Mouse (Mus musculus): ENCODE measurements around the gene Cntnap2. TPM values are rescaled to one million over a fixed set of nuclear protein-coding genes. Genes with fewer than 3 reads are reported as not detected.
"Not testable (repeated sequence)": the region's sequence is repeated elsewhere in the genome, so short reads cannot be mapped to it uniquely, and the experiment has no call there.

Cntnap2 gene
- total RNA-seq, 2 experiments from 2014 or later: 7.0 to 7.6 TPM

DNA sequence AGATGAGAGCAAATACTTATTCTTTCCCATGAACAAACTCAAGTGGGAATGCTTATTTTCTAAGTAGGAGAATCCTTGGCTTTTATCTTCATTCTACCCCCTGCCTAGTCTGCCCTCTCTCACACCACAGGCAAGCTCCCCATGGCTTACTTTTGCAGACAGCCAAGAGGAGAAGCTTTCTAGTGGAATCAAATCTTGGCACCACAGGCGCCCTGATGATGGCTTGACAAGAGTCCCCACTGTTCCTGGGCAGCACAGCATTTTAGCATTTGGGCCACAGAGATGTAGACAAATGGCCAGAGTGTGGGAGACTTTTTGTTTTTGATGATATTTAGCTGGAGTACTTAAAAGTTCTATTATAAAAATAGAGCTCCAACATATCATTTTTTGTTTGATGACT lies 1204.0 kb downstream of the Cntnap2 start:
- no peak for DNase-seq

DNA sequence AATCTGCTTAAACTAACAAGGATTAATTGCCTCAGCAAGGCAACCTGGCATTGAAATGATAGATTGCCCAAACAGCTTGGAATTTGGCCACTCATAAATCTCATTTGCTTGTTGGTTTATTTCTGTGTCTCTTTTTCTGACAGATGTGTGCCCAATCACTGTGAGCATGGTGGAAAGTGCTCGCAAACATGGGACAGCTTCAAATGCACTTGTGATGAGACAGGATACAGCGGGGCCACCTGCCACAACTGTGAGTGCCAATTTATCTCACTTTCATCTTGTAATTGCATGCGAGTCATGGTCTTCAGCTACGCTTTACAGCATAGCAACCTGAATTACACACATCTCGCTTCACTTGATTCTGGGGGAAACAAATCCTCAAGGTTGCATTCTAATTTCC lies 1287.8 kb downstream of the Cntnap2 start:
- no peak for DNase-seq

DNA sequence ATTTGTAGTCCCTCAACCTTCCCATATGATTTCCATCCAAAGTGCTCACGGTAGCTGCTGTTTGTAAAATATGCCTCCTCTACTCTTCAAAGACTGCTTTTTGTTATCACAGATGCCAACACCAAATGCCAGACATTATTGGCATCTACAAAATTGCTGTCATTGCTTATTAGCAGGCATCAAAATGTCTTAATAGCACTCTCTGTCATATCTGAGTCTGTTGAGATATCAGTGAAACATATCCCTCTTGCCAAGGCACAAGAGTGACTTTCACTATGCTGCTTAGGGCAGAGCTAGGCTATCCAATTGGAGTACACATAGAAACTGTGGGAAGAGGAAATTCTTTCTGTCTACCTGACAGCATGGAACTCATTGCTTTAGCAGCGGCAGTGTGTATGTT lies 1301.9 kb downstream of the Cntnap2 start:
- DNase-seq: no peak

DNA sequence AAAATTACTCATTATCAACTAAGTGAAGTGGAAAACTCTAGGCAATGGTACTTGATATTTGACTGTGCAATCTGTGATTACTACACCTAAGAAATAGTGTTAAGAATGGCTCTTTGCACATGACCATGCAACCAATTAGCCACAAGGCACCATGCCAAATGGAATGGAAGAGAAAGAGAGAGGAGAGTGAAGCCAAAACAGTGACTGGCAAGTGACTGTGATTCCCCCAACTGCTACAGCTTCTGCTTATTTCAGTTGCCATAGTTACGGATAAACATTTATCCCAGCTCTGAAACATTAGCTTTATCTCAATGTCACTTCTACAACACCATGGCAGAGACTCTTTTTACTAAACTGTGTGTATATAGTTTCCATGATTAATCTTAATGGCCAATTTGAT lies 1303.0 kb downstream of the Cntnap2 start:
- no peak for DNase-seq

DNA sequence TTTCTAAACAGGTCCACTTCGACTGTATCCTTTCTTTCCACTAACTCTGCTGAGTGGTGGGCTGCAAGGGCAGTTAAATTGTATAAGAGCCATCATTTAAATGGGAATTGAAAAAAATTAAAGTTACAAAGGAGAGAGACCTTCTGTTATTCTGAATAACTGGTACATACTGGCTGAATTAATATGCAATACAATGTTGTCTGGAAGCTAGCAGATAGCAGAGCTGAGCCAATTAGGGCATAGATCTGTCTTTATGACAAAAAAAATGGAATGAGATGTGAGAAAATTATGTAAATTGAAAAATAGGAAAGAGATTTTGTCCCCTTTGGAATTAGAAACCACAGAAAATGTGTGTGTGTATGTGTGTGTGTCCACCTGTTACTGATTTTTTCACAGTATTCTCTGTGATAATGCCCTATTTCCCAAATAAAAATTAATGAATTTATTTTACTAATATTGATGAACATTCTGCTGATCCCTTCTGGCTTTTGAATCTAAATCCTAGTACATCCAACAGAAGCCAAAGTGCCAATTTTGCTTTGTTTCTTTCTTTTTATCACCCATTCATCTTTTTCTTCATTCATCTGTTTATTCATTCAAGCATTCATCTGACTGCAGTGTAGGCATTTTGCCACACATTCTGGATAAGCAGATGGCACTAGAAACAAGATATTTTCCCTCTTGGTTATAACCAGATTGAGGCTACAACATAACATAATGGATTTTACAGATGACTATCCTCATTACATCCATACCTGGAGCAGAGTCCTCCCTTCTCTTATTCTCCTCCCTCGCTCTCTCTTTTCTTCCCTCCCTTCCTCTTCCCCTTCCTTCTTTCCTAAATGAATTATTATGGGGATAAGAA lies 1339.8 kb downstream of the Cntnap2 start:
- no peak for DNase-seq

DNA sequence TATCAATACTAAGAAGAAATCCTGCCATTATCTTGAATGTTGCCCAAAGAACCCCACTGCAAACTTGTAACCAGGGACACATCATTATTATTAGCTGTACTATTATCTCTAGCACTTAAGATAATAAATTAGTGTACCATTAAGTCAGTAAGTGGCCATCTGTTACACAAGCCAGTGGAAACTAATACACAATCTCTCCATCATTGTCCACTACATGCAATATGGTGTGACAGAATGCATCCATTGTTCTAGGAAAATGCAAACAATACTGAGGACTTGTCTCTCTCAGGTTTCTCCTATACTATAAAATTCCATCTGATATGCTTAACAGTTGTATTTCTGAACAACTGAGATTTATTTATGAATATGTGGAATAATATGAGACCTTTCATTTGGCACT lies 1355.0 kb downstream of the Cntnap2 start:
- no peak for DNase-seq

DNA sequence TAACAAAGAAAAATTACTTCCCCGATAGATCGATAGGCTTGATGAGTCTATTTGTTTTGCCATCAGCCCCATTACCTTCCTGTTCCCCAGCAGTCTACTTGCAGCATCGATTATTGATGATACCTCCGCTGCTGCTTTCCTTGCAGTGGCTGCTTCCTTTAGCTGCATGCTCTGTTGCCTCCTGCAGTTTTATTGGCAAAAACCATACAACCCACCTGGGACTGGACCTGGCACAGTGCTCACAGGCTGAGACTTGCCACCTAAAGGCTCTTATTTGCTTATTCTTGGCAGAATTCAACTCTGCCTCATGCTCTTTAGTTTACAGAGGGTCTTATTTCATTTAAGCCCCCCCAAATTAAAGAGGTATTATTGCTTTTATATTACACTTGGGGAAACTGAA lies 1355.4 kb downstream of the Cntnap2 start:
- no peak for DNase-seq

DNA sequence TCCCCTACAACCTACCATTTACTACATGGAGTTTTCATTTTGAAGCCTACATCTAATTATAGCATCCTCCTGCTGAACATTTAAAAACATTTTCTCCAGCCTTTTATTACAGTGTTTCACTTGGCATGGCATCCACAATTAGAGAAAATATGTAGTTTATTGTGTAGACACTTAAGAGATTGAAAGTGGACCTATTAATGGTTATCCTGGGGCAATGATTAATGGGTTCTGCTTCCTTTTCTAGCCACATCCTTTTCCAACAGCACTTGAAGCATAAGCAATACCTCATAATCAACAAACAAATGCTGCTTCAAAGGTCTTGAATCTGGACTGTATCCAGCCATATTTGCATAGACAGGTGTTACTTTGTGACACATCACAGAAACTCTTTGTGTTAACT lies 1360.7 kb downstream of the Cntnap2 start:
- no peak for DNase-seq

DNA sequence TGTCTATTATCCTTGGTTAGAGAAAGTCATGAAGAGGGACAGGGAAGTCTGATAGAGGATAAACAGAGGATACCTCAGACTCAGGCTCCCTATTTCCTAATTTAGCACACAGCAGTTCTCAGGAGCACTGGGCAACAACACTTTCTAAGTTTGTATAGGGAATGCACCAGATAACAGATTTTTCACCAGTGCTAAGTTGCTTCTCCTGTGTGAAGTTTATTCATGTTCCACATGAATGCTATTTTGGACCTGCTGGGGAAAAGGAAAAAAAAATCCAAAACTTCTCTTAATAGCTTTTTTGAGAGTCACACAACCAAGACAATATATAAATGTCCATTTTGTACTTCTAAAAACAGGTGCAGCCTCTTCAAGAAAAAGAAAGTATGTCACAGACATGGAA lies 1361.2 kb downstream of the Cntnap2 start:
- DNase-seq: no peak

DNA sequence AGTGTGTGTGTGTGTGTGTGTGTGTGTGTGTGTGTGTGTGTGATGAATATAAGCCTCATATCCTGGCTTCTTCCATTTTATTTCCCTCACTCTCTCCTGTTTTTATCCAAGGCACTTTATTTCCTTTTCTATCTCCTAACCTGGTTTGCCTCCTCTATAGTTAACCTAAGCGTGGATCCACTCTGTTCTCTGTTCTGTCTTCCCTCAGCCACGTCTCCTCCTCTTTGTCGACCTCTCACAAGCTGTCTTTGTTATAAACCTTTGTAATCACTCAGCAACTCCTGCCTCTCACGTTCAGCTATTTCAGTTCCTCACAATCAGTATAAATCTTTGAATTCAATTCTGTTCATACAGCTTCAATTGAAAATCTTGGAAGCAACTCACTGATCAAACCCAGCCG lies 1369.1 kb downstream of the Cntnap2 start:
- no peak for DNase-seq

DNA sequence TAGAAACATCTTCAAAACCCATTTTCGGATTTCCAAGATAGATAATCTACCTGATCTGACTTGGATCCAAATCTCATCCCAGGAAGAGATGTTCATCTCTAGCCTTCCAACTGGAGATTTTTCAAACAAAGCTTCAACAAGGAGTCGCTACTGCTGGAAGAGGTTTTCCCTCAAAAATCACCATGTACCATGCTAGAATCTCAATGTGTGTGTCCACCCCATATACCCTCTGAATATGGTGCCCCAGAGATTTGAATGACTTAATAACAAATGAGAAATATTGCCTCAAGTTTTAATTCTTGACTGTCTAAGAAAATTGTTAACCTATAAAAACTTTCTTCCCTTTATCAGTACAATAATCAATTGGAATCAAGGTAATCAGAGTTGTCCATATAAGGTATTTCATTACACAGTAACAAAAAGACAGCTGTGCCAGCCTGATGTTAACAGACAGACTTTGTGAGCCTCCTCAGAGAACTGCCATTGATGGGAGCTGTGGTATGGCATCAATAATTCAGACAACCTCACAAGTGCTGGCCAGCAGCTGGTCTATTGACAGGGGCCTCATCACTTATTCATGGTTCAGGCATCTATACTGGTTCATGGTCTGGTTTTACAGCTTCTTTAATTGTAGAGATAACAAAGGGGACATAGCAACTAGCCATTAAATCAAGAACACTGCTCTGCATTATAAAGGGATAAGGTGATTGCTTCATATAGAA lies 1391.9 kb downstream of the Cntnap2 start:
- no peak for DNase-seq

DNA sequence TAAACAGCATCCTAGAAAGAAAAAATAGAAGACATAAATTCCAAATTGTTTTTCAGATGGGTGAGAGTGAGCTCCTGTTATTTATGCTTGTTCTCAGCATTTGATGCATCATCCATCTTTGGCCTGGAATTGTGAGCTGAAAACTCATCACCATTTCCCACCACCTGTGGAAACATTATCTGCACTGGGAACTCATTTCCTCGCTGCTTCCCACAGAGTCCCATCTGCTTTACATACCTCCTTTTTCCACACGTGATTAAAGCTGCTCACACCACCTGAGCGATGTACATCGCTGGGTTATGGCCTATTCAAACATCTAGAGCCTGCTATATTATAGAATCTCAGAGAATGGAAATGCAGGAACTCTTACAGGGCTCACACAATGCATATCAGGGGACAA lies 1413.5 kb downstream of the Cntnap2 start:
- no peak for DNase-seq

DNA sequence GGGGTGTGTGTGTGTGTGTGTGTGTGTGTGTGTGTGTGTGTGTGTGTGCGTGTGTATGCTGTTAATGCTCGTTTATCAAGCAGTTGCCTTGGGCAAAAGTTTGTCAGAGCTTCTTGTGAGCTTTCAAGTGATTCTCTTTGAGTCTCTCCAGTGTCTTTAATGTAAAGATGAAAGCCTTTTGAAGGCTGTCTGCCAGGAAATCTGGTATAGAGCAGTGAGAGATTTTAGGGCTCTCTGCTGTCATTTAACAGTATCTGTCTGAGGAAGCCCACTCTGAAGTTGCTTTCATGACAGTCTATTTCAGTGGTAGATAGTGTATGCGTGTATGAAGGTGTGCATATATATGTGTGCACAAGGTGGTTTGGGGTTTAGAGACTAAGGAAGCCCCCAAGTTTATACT lies 1425.2 kb downstream of the Cntnap2 start:
- DNase-seq: no peak

DNA sequence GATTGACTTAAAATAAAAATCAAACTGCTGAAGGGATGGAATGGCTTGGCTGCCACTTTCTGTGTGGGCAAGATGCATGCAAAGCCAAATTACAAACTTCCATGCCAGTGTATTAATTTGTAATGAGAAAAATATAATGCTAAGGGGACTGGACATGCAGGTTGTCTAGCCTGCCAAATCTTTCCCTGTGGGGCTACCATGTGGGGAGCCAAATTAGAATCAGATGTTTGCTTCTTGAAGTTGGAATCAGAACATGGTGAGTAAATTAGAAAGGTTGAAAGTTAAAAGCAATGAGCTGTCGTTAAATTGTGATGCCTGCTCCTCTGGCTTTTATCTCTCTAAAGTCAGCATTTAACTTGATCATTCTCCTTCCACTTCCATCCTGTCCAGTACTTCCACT lies 1443.6 kb downstream of the Cntnap2 start:
- no peak for DNase-seq

DNA sequence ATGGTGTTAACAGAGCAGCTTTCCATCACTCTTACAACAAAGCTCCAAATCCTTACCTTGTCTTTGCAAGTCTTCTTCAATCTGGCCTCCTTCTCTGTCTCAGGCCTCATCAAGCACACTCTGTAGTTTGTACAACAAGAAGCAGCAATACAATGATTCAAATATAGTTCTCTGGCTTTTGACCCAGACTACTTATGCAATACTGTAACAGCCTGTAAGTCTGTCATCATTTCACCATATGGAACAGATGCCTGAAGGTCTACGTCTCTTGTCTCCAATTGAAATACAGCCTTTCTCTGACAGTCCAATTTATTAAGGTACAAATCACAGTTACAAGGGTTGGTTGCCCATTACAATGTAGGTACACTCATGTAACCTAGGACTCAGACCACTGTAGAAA lies 1453.7 kb downstream of the Cntnap2 start:
- DNase-seq: no peak

DNA sequence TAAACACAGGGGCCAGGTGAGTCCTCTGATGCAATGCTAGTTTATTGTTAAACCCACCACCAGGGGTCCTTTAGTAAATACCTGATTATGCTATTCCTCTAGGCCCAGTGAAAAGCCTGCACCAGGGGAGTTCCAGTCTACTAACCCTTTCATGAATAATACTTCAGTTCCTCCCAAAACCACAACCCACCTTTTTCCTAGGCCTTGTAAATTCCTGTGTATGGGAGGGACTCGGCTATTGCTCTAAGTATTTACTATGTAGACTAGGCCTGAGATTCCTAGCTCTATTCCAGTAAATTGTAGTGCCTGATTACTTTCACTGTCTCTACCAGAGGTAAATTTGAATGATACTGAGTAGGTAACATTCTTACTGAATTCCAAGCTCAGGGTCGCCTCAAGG lies 1478.4 kb downstream of the Cntnap2 start:
- DNase-seq: not testable (repeated sequence)

DNA sequence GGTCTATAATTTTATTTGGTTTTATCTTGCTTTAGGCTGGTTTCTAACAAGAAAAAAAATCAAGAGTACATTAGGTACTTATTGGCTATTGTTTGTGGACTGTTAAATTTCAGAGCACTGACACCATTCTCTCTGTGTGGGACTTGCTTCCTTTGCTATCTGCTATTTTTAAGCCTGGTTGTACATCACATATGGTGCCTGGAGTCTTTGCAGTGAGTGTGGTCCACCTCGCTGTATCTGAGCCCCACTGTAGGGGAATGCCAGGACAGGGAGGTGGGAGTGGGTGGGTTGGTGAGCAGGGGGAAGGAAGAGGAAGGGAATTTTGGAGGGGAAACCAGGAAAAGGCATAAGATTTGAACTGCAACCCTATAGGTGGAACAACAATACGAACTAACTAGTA lies 1504.3 kb downstream of the Cntnap2 start:
- DNase-seq: no peak

DNA sequence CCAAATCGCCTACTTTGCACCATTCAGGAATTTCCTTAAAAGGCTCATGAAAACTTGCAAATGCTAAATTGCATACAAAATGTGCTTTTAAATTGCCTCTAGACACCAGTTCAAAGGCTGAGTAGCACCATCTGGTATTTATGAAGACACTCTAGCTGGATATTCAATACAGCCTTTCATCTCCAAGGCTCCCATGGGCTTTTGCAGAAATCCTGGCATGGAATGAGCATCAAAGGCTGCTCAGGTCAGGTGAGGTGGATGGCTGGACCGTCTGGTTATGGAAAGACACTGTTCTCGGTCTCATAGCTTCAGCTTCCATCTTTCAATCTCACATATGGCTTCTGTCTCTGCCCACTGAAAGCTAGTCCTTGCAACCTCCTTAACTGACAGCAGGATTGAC lies 1515.9 kb downstream of the Cntnap2 start:
- no peak for DNase-seq

DNA sequence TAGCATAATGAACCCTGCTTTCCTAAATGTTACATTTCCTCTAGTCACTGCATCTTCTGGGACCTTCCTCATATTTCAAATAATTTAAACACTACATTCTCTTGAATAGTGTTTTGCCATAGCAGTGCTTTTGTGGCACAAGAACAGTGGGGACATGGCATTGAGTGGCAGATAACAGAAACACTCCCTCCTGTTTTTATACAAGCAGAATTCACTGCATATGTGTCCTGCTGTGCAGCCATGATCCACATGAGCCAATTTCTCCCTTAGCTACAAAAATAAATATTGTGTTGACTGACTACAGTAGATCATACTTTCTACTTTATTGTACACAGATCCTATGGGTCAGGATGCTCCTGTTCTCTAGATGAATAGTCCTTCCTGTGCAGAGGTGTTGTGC lies 1553.2 kb downstream of the Cntnap2 start:
- DNase-seq: no peak

DNA sequence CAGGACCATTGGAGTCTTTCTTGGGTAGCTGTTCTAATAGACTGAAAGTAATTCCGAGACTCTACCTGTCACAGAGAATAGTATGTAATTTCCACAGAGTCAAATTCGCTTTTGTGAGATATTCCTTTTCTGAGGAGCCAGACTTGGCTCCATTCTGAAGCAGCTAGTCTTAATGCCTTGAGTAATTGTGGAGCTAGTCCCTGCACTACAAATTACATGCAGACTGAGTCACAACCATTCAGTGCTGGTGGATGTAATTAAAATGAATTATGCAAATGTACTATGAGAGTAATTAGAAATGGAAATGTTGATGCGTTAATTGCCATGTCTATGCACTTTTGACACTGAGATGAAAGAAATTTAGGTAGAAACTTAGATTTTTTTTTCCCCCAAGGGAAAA lies 1553.7 kb downstream of the Cntnap2 start:
- no peak for DNase-seq

DNA sequence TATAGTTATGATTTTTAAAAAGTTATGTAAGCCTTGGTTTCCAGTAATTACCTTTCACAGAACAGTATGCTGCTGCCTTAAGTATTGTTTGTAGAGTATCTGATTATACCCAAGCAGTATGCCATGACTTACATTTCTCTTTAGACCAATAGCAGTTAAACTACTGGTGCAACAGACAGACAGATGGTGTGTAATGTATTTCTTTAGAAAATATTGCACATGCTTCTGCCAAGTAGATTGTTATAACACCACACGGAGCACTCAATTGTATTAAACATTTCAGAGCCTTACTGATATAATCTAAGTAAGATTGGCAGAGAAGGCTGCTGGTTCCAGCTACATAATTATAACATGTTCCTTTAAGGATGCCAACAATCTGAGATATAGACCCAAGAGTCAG lies 1609.9 kb downstream of the Cntnap2 start:
- no peak for DNase-seq

DNA sequence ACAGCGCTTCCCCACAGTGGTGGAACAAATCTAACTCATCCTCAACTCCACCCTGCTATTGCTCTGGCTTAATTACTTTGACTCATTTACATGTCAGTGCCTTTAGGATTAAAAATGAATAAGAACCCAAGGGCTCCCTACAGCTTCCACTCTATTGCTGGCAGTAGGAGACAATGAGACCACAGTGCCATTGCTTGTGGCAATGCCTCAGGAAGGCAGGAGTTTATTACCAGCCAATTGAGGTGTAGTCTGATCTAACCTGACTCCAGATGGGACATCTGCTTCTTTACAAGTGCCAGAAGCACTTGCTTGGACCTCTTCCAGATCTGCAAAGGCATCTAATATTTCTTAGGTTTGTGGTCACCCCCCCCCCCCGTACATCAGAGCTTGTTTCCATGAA lies 1615.9 kb downstream of the Cntnap2 start:
- no peak for DNase-seq

DNA sequence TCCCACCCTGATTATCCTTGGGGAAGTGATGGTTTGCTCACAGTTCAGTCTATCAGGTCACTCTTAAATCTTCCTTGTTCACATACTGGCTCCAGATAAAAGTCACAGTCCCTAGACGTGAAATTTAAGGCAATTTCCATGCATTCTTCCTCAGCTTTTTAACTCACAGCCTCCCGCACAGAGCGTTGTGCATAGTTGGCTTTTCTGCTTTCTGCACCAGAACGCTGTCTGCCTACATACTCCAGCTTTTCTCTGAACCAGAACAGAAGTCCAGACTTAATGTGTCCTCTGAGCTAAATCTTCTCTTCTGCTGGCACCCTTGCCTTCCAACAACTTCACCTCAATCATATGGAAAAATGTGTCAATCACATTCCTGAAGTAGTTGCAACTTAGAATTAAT lies 1616.5 kb downstream of the Cntnap2 start:
- DNase-seq: no peak

DNA sequence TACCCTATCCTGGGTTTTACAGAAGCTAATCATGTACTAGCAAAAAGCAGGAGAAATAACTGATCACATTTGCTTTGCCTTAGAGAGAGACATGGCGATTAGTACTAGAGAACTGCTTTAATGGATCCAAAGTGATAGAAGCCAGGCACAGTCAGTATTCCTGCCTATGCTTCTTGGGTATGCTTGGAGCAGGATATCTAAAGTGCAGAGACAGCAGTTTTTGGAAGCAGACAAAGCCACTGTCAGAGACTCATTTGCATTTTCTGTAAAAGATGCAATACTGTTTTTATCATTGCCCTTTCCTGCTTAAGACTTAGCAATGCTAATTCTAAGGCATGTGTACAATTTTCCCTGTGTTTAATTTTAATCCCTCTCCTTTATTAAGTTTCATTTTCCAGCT lies 1637.0 kb downstream of the Cntnap2 start:
- no peak for DNase-seq
